Mouse (Mus musculus): ENCODE data around the gene Man1a2.

The Man1a2 gene

DNA sequence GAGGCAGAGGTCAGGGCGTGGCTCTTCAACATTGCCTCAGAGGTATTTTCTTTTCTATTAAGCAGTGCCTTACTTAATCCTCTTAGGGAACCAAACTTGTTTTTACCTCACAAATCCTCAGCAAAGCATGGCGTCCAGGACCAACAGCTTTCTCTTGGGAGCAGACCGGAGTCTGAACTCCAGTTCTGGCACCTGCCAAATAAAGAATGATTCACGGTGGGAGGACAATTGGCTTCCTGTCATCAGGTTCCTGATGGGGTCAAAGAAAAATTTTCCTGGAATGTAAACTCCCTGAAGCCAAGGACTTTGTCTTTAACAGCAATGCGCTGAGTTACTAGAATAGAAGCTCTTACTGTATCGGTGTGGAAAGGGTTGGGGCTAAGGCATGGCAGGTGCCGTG, 30.9 kb upstream of the Man1a2 start:
- Histone ChIP-seq H3K4me1 (replicated peaks; ENCODE audit: low read depth, low read length) (peaks cover 27% of the 10 kb centered on the region), H3K36me3 (ENCODE audit: insufficient read depth, low read length) (no peaks in the 10 kb centered on the region), H3K9me3 (ENCODE audit: low read length) (peaks cover 14% of the 10 kb centered on the region), H3K27me3 (ENCODE audit: insufficient read depth, low read length) (peaks cover 2% of the 10 kb centered on the region; the same call in 1 of the 2 replicates), H3K4me3 (replicated peaks; ENCODE audit: low read length) (no peak overlapping the region)
- no peak for TF ChIP-seq CTCF (conservative IDR thresholded peaks at IDR 0.05; ENCODE audit: low read length)
- TF ChIP-seq NANOG (IDR thresholded peaks at IDR 0.05; ENCODE audit: borderline replicate concordance, low read length): no peak
- TF ChIP-seq POU5F1 (IDR thresholded peaks at IDR 0.05; ENCODE audit: borderline replicate concordance, low read length): no peak

DNA sequence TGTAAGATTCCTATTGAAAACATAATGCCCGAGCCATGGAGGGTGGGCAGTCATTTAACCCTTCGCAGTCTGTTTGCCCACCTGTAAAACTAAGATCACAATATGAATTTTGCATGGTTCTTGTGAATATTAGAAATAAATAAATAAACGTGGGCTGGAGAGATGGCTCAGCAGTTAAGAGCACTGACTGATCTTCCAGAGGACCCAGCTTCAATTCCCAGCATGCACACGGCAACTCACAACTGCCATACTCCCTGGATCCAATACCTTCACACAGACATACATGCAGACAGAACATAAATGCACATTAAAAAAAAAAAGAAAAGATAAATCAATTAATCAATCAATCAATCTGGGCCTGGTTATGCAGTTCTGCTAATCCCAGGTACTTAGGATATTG, 30.1 kb upstream of the Man1a2 start:
- TF ChIP-seq POU5F1 (IDR thresholded peaks at IDR 0.05; ENCODE audit: borderline replicate concordance, low read length) (no peak), CTCF (conservative IDR thresholded peaks at IDR 0.05; ENCODE audit: low read length) (no peak), NANOG (IDR thresholded peaks at IDR 0.05; ENCODE audit: borderline replicate concordance, low read length) (no peak)
- Histone ChIP-seq H3K4me1 (replicated peaks; ENCODE audit: low read depth, low read length) (peaks cover 27% of the 10 kb centered on the region), H3K36me3 (ENCODE audit: insufficient read depth, low read length) (no peaks in the 10 kb centered on the region), H3K9me3 (ENCODE audit: low read length) (peaks cover 5% of the 10 kb centered on the region), H3K4me3 (replicated peaks; ENCODE audit: low read length) (no peak overlapping the region), H3K27me3 (ENCODE audit: insufficient read depth, low read length) (peaks cover 5% of the 10 kb centered on the region; the same call in 1 of the 2 replicates)

DNA sequence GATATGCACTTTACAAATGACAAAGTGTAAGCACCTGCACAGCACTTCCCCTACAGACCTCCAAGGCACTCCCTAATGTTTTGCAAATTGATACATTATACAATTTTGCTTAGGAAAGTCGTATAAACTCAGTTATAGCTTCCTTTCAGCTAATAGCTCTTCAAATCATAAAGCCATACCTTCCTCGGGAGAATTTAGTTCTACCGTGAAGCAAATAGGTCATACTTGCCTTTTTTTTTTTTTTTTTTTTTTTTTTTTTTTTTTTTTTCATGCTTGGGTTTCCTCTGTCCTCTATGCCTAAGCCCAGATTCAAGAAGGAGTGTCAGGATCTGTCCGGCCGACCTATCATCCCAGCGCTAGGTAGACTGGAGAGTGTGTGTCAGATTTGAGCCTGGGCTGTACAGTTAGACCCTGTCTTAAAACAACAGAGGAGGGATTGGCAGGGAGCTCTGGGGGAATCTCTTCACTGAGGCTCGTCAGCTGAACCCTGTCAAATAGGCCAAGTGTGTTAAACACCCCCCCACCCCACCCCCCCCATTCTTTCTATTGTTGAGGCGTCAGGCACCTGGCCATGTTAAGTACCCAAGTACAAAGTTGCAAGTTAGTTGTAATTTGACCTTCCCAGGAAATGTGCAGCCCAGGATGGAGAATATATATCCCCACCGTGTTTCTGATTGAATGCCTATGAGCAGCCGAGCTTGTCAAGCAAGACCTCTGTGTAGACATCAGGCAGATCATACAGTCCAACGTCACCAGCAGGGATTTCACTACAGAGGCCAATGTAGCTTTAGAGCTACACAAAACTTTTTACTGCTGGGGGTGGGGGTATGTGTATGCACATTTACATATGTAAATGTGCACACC, 28.1 kb upstream of the Man1a2 start:
- Histone ChIP-seq H3K9me3 (ENCODE audit: low read length) (no peaks in the 10 kb centered on the region), H3K27me3 (ENCODE audit: insufficient read depth, low read length) (peaks cover 5% of the 10 kb centered on the region; the same call in 1 of the 2 replicates), H3K36me3 (ENCODE audit: insufficient read depth, low read length) (no peaks in the 10 kb centered on the region), H3K4me1 (replicated peaks; ENCODE audit: low read depth, low read length) (peaks cover 27% of the 10 kb centered on the region), H3K4me3 (replicated peaks; ENCODE audit: low read length) (no peak overlapping the region)
- TF ChIP-seq NANOG (IDR thresholded peaks at IDR 0.05; ENCODE audit: borderline replicate concordance, low read length) (no peak), CTCF (conservative IDR thresholded peaks at IDR 0.05; ENCODE audit: low read length) (no peak), POU5F1 (IDR thresholded peaks at IDR 0.05; ENCODE audit: borderline replicate concordance, low read length) (no peak)

DNA sequence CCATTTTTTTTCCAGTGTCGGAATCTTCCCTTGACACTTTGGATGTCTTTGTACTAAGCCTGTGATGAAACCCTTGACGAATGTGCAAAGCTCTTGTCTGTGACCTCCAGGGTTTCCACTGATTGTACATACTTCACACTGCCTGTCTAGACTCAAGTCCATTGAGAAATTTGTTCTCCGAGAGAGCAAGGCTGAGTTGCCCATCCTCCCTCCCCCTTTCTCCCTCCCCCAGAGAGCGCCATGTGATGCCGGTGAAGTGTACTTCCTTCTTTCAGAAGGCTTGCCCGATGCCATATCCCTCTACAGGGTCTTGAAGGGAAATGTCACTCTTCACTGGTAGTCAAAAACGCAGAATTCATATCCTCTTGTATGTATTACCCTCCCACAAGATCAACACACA, 26.8 kb upstream of the Man1a2 start:
- Histone ChIP-seq H3K27me3 (ENCODE audit: insufficient read depth, low read length) (peaks cover 4% of the 10 kb centered on the region; the same call in 1 of the 2 replicates), H3K9me3 (ENCODE audit: low read length) (no peaks in the 10 kb centered on the region), H3K36me3 (ENCODE audit: insufficient read depth, low read length) (no peaks in the 10 kb centered on the region), H3K4me1 (replicated peaks; ENCODE audit: low read depth, low read length) (peaks cover 27% of the 10 kb centered on the region), H3K4me3 (replicated peaks; ENCODE audit: low read length) (no peak overlapping the region)
- TF ChIP-seq POU5F1 (IDR thresholded peaks at IDR 0.05; ENCODE audit: borderline replicate concordance, low read length): no peak
- no peak for TF ChIP-seq CTCF (conservative IDR thresholded peaks at IDR 0.05; ENCODE audit: low read length)
- TF ChIP-seq NANOG (IDR thresholded peaks at IDR 0.05; ENCODE audit: borderline replicate concordance, low read length): no peak

DNA sequence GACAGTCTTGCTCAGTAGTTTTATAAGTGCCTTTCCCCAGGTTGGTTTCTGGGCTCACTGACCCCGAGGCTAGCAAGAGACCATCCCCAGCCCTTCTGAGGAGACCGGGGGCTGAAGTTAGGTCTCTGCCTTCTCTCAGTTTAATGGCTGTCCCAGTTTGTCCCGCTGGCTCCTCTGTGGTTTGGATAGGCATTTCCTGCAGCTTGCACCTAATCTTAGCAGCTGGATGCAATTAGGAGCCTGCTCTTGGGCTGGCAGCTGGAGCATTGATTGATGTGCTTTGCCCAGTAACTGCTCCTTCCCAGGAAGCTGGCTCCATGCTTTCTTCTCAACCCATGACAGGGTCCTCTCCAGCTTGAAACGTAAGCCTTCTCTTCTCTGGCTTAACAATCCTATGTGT, 26.2 kb upstream of the Man1a2 start:
- TF ChIP-seq NANOG (IDR thresholded peaks at IDR 0.05; ENCODE audit: borderline replicate concordance, low read length) (no peak), POU5F1 (IDR thresholded peaks at IDR 0.05; ENCODE audit: borderline replicate concordance, low read length) (no peak), CTCF (conservative IDR thresholded peaks at IDR 0.05; ENCODE audit: low read length) (no peak)
- H3K9me3 ChIP-seq (ENCODE audit: low read length): no peaks in the 10 kb centered on the region
- H3K4me3 ChIP-seq (replicated peaks; ENCODE audit: low read length): no peak overlapping the region
- H3K4me1 ChIP-seq (replicated peaks; ENCODE audit: low read depth, low read length): peaks cover 20% of the 10 kb centered on the region
- no peaks in the 10 kb centered on the region for H3K36me3 ChIP-seq (ENCODE audit: insufficient read depth, low read length)
- 0 out of 2 replicates have a peak, but pooled peaks cover 3% of the 10 kb centered on the region for H3K27me3 ChIP-seq (ENCODE audit: insufficient read depth, low read length)

DNA sequence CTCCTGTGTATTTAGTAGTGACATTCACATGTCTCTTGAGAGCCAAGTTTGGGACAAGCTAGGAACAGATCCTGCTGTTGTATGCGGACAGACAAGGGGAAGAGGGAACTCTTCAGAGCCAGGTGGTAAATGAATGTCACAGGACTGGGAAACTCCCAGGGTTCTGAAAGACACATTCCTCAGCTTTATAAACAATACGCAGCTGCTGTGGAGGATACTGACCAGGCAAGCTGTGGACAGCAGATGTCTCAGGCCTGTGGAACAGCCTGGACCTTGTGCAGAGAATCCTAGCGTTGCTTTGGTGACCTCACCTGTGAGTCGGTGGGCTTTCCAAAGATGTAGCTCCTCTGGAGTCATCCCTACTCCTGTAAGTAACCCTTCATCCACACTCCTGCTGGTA, 21.8 kb upstream of the Man1a2 start:
- Histone ChIP-seq H3K27me3 (ENCODE audit: insufficient read depth, low read length) (peaks cover 6% of the 10 kb centered on the region; the same call in 1 of the 2 replicates), H3K4me3 (replicated peaks; ENCODE audit: low read length) (no peak overlapping the region), H3K9me3 (ENCODE audit: low read length) (no peaks in the 10 kb centered on the region), H3K4me1 (replicated peaks; ENCODE audit: low read depth, low read length) (peaks cover 11% of the 10 kb centered on the region), H3K36me3 (ENCODE audit: insufficient read depth, low read length) (no peaks in the 10 kb centered on the region)
- TF ChIP-seq POU5F1 (IDR thresholded peaks at IDR 0.05; ENCODE audit: borderline replicate concordance, low read length) (no peak), NANOG (IDR thresholded peaks at IDR 0.05; ENCODE audit: borderline replicate concordance, low read length) (no peak), CTCF (conservative IDR thresholded peaks at IDR 0.05; ENCODE audit: low read length) (no peak)

DNA sequence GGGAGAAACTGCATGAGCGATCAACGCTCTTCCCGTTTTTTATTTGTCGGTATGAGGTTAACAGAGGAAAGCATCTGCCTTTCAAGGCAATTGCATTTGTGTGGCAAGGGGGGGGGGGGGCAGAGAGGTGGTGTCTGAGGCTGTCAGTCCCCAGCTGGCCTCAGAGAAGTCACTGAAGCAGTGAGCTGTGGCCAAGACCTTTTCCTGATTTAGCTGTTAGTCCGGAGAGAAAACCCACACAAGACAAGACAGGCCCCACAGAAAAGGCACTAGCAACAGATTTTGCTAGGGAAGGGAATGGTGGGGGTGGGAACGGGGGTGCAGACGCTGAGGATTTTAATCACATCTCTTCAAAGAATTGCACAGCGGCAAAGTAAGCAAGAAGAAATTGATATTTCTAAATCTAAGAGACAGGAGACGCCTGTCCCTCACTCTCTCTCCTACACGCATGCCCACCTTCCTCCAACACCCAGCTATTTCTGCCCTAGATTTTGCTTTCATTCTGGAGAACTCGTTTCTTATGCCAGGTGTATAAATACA, 19.9 kb upstream of the Man1a2 start:
- no peak for TF ChIP-seq CTCF (conservative IDR thresholded peaks at IDR 0.05; ENCODE audit: low read length)
- no peak for TF ChIP-seq NANOG (IDR thresholded peaks at IDR 0.05; ENCODE audit: borderline replicate concordance, low read length)
- no peak for TF ChIP-seq POU5F1 (IDR thresholded peaks at IDR 0.05; ENCODE audit: borderline replicate concordance, low read length)
- Histone ChIP-seq H3K4me3 (replicated peaks; ENCODE audit: low read length) (no peak overlapping the region), H3K27me3 (ENCODE audit: insufficient read depth, low read length) (peaks cover 3% of the 10 kb centered on the region; the same call in 1 of the 2 replicates), H3K9me3 (ENCODE audit: low read length) (no peaks in the 10 kb centered on the region), H3K36me3 (ENCODE audit: insufficient read depth, low read length) (no peaks in the 10 kb centered on the region), H3K4me1 (replicated peaks; ENCODE audit: low read depth, low read length) (peaks cover 19% of the 10 kb centered on the region)

DNA sequence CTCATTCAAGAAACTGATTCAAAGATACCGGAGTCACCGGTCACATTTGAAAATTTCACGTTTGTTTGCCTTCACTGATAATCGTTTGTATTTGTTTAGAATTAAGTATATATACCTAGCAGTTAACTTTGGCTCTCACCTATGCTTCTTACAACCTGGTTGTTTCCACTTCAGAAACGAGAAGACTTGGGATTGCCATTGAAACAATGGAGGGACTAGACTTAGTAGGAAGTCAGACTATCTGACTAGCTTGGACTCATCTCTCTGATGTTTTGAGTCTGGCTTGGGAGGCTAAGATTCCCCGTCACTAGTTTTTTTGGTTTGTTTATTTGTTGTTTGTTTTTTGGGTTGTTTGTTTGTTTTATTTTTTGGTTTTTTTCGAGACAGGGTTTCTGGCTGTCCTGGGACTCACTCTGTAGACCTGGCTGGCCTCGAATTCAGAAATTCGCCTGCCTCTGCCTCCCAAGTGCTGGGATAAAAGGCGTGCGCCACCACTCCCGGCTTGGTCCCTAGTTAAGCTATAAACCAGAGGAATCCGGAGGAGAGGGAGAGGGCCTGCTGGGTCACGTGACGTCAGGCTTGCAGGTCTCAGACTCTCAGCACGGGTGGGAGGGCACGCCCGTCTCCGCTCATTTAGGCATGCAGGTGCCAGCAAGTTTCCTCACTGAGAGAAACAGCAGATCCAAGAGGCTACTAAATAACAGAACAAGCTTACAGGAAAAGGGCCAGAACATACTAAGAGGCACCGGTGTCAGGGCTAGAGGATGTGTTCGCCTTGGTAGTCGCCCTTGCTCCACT, 18.7 kb upstream of the Man1a2 start:
- peaks cover 3% of the 10 kb centered on the region; the same call in 1 of the 2 replicates for H3K27me3 ChIP-seq (ENCODE audit: insufficient read depth, low read length)
- no peaks in the 10 kb centered on the region for H3K9me3 ChIP-seq (ENCODE audit: low read length)
- TF ChIP-seq NANOG (IDR thresholded peaks at IDR 0.05; ENCODE audit: borderline replicate concordance, low read length) (no peak), POU5F1 (IDR thresholded peaks at IDR 0.05; ENCODE audit: borderline replicate concordance, low read length) (no peak), CTCF (conservative IDR thresholded peaks at IDR 0.05; ENCODE audit: low read length) (no peak)
- no peak overlapping the region for H3K4me3 ChIP-seq (replicated peaks; ENCODE audit: low read length)
- H3K4me1 ChIP-seq (replicated peaks; ENCODE audit: low read depth, low read length): peaks cover 20% of the 10 kb centered on the region
- no peaks in the 10 kb centered on the region for H3K36me3 ChIP-seq (ENCODE audit: insufficient read depth, low read length)
